Mouse (Mus musculus) lung, embryonic 14.5 days (tissue): Measurements from ENCODE around the gene Bcas3. TPM values are rescaled to one million over a fixed set of nuclear protein-coding genes. Genes with fewer than 3 reads are reported as not detected.

Source experiments
- ATAC-seq: fragments of 200-750 bp; cut with Nextera tagmentation; 2 replicates; pipeline ENCODE4 v1.8.0; 2017; ENCODE audit warnings: mild to moderate bottlenecking, moderate TSS enrichment, moderate library complexity; ENCODE audit not compliant: insufficient read depth
- DNase-seq: peaks from one replicate; pipeline ENCODE4 v3.0.0-alpha.2; 2015
- H3K27ac ChIP-seq: fragments of 300-500 bp; sonication (generic); 2 replicates; pipeline ENCODE4 v1.5.1; 2014; ENCODE audit warnings: low read depth, mild to moderate bottlenecking, moderate library complexity
- H3K27me3 ChIP-seq: fragments of 300-500 bp; sonication (generic); 2 replicates; pipeline ENCODE4 v1.6.1; 2014; ENCODE audit warnings: low read length, control low read depth; ENCODE audit not compliant: insufficient read depth
- H3K36me3 ChIP-seq: fragments of 300-500 bp; sonication (generic); 2 replicates; pipeline ENCODE4 v1.6.1; 2014; ENCODE audit warnings: control low read depth; ENCODE audit not compliant: insufficient read depth
- H3K4me1 ChIP-seq: fragments of 300-500 bp; sonication (generic); 2 replicates; pipeline ENCODE4 v1.6.1; 2014; ENCODE audit warnings: antibody characterized with exemption, control low read depth; ENCODE audit not compliant: insufficient read depth
- H3K4me2 ChIP-seq: fragments of 300-500 bp; sonication (generic); 2 replicates; pipeline ENCODE4 v1.6.1; 2014; ENCODE audit warnings: mild to moderate bottlenecking
- H3K4me3 ChIP-seq: fragments of 300-500 bp; sonication (generic); 2 replicates; pipeline ENCODE4 v1.5.1; 2014; ENCODE audit warnings: low read depth, low read length
- H3K9ac ChIP-seq: fragments of 300-500 bp; sonication (generic); 2 replicates; pipeline ENCODE4 v1.6.1; 2014
- H3K9me3 ChIP-seq: fragments of 300-500 bp; sonication (generic); 2 replicates; pipeline ENCODE4 v1.6.1; 2016; ENCODE audit warnings: low read depth, low read length, control low read depth
- CTCF ChIP-seq: IDR thresholded peaks from 2 replicates; pipeline ENCODE4 v1.5.1; 2016; ENCODE audit warnings: antibody characterized with exemption, low read depth
- WGBS: fragments of 180-500 bp; shearing (Covaris S2); extraction: QIAGEN DNeasy Blood & Tissue Kit; methylation state at CpG from one replicate; pipeline ENCODE4 v1.1.7; 2014; 5-methylcytosine and 5-hydroxymethylcytosine counted together
- microRNA-seq: library from miRNA; unstranded; fragments of <30 nt; microRNA quantifications from one replicate; pipeline ENCODE4, GENCODE M21; 2016; ENCODE audit warnings: borderline number of aligned reads
- polyA plus RNA-seq: library from polyadenylated mRNA; unstranded; fragments of >200 nt; fragmentation: Nextera tagmentation; extraction: Ambion mirVana; gene quantifications from 2 replicates; pipeline ENCODE4 v1.2.1, GENCODE M21; 2014

Gene Bcas3
- polyA plus RNA-seq, 1 experiment from 2014 or later = 35.0 TPM

DNA sequence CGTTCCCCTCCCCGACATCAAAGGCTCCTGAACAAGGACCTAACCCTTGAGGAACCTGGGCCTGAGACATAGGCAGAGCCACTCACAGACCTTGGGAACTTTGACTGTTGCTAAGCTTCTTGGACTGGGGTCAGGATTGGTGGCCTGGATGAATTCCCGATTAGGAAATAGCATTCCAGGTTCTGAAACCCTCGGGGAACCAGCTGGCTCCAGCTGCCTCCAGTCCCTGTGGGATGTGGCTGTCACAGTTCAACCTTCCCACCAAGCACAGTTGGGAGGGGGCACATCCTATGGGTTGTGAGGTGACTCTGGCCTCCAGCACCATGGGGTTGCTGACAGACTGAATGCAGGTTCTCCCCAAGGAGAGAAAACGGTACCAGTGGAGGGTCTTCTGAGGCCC is 493.0 kb downstream of the Bcas3 start:
- Histone ChIP-seq H3K4me3 (no peak overlapping the region), H3K4me2 (peak overlapping the region; percentile 23), H3K9ac (no peak overlapping the region), H3K9me3 (no peaks in the 10 kb centered on the region), H3K27me3 (peaks cover 9% of the 10 kb centered on the region), H3K4me1 (peaks cover 7% of the 10 kb centered on the region; the same call in 1 of the 2 replicates), H3K27ac (peak overlapping the region; percentile 99), H3K36me3 (peaks cover 23% of the 10 kb centered on the region)
- WGBS = 23% methylated on average over 5 of the region's 5 CpGs
- no peak for TF ChIP-seq CTCF
- peak; percentile 93 for DNase-seq
- peak; percentile 21; the same call in 1 of the 2 replicates for ATAC-seq

GRCm38 (mm10) chr11:85846509-85846908 is 493.5 kb downstream of the Bcas3 start:
- peak overlapping the region; percentile 99 for H3K27ac ChIP-seq
- peaks cover 17% of the 10 kb centered on the region for H3K36me3 ChIP-seq
- TF ChIP-seq CTCF = no peak
- no peak overlapping the region for H3K9ac ChIP-seq
- ATAC-seq (peak; percentile 12), DNase-seq (peak; percentile 88)
- no peak overlapping the region for H3K4me3 ChIP-seq
- peaks cover 7% of the 10 kb centered on the region; the same call in 1 of the 2 replicates for H3K4me1 ChIP-seq
- peak overlapping the region; percentile 6 for H3K4me2 ChIP-seq
- peaks cover 4% of the 10 kb centered on the region; the same call in 1 of the 2 replicates for H3K27me3 ChIP-seq
- no peaks in the 10 kb centered on the region for H3K9me3 ChIP-seq
- 22% methylated on average over 4 of the region's 4 CpGs for WGBS

DNA sequence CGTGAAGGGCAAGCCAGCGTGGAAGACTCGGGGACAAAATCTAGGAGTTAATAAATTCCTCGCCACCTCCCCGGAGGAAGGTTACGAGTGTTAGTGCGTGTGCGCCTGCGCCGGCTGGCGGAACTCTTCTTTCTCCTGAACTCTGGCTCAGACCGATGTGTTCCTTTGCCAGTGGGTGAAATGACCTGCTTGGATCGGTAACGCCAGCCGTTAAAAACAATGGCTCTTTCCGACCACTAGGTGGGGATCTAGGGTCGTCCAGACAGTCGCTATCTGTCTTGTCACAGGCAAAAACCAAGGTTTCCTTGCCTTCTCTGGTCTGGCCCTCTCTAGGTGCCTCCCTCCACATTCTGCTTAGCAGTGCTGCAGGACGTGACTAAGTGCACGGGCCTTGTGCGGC is 496.1 kb downstream of the Bcas3 start:
- Histone ChIP-seq H3K36me3 (no peaks in the 10 kb centered on the region), H3K9ac (no peak overlapping the region), H3K4me1 (peaks cover 5% of the 10 kb centered on the region; the same call in 1 of the 2 replicates), H3K27me3 (no peaks in the 10 kb centered on the region), H3K4me2 (peak overlapping the region; percentile 51), H3K27ac (no peak overlapping the region), H3K4me3 (peak overlapping the region; percentile 7), H3K9me3 (no peaks in the 10 kb centered on the region)
- DNase-seq (peak; percentile 96), ATAC-seq (peak; percentile 15; the same call in 1 of the 2 replicates)
- peak; percentile 97 for TF ChIP-seq CTCF
- 1% methylated on average over 21 of the region's 21 CpGs for WGBS

DNA sequence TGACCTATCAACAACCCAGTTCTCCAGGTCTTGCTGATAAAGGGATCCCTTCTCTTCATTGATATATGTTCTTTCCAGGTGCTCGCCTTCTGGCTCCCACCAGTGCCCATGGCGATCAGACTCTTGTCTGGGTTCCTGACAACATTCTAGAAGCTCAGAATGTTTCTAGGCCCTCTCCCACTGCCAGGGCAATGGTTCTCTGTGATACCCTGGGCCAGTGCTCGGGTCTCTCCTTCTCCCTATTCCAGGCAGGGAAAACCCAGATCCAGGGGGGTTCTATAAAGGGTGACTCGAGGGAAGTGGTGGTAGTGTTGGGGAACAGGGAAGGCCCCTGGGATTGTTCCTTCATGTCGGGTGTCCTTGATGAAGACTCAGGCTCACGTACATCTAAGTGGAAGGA is 497.3 kb downstream of the Bcas3 start, which contains the start of gene Gm11444:
Gene Gm11444, minus strand, starts transcription at position 101 of the 400 bp plus-strand sequence.
- no peak for DNase-seq
- no peak for TF ChIP-seq CTCF
- no peaks in the 10 kb centered on the region for H3K4me1 ChIP-seq
- no peak within 1 kb of the TSS for H3K27ac ChIP-seq
- peak within 1 kb of the TSS; percentile 51 for H3K4me2 ChIP-seq
- no peaks in the 10 kb centered on the region for H3K9me3 ChIP-seq
- H3K4me3 ChIP-seq = peak within 1 kb of the TSS; percentile 7
- no peaks in the 10 kb centered on the region for H3K36me3 ChIP-seq
- no peaks in the 10 kb centered on the region for H3K27me3 ChIP-seq
- no peak within 1 kb of the TSS for H3K9ac ChIP-seq
- no peak for ATAC-seq
- 87% methylated on average over 6 of the region's 6 CpGs for WGBS

DNA sequence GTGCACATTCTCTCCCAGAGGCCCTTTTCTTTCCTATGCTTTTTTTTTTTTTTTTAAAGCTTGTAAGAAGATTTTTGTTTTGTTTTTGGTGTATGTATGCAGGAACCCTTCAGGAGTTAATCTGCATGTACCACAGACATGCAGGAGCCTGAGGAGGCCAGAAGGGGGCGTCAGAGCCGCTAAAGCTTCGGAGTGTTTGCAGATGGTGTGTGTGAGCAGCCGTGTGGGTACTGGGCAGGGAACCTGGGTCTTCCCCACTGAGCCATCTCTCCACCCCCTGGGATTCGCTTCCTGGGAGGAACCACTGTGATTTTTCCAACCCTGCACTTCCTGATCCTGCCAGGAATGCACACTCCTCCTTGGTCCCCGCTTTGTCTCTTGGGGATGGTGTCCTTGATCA is 497.8 kb downstream of the Bcas3 start:
- DNase-seq = peak; percentile 65
- H3K4me1 ChIP-seq = no peaks in the 10 kb centered on the region
- no peak overlapping the region for H3K4me3 ChIP-seq
- no peaks in the 10 kb centered on the region for H3K9me3 ChIP-seq
- H3K36me3 ChIP-seq = no peaks in the 10 kb centered on the region
- H3K4me2 ChIP-seq = no peak overlapping the region
- no peak for ATAC-seq
- WGBS = 40% methylated on average over 6 of the region's 6 CpGs
- H3K27ac ChIP-seq = no peak overlapping the region
- TF ChIP-seq CTCF = peak; percentile 53
- H3K9ac ChIP-seq = no peak overlapping the region
- no peaks in the 10 kb centered on the region for H3K27me3 ChIP-seq

DNA sequence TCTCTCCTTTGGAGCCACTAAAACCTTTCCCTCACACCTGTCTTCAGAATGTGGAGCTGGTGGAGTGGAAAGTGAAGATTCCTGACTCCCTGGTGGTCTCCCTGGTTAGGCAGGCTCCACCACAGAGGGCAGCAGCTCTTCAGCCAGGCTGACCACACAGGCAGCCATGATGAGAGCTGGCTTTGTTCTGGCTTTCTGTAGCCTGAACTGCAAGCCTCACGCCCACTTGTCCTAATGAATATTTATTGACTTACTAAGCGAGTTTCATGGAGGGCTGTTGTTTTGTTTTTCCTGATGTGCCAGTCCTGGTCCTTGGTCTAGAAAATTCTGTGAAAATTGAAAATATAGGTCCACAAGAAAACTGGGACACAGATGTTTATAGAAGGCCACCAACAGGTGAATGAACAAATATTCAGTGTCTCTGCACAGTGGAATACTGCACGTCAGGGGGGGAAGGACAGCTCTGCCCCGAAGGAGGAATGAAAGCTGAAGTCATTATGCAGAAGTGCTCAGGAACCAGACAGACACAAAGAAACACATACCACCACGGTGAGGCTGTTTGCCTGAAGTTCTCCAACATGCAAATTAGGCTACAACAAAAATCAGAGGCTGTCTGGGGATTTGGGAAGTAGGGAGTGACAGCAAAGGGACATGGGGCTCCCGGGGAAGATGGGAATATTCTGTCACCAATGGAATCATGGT is 505.2 kb downstream of the Bcas3 start:
- Histone ChIP-seq H3K27ac (no peak overlapping the region), H3K36me3 (no peaks in the 10 kb centered on the region), H3K4me2 (no peak overlapping the region), H3K4me1 (no peaks in the 10 kb centered on the region), H3K9ac (no peak overlapping the region), H3K4me3 (no peak overlapping the region), H3K27me3 (no peaks in the 10 kb centered on the region), H3K9me3 (no peaks in the 10 kb centered on the region)
- DNase-seq (no peak), ATAC-seq (no peak)
- TF ChIP-seq CTCF = no peak
- 36% methylated on average over 6 of the region's 6 CpGs for WGBS

DNA sequence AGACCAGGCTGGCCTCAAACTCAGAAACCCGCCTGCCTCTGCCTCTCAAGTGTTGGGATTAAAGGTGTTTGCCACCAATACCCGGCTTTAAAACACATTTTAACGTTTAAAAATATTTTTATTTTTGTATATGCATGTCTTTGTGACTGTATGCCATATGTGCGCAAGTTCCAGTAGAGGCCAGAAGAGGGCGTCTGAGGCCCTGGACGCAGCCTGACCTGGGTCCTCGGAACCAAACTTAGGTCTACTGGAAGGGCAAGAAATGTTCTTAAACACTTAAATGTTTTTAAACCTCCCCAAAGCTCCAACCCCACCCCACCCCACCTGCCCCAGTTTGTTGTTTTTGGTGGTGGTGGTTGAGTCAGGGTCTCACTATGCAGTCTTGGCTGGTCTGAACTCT is 511.4 kb downstream of the Bcas3 start:
- Histone ChIP-seq H3K27me3 (no peaks in the 10 kb centered on the region), H3K36me3 (no peaks in the 10 kb centered on the region), H3K4me1 (no peaks in the 10 kb centered on the region), H3K4me2 (no peak overlapping the region), H3K27ac (no peak overlapping the region), H3K9me3 (no peaks in the 10 kb centered on the region), H3K9ac (no peak overlapping the region), H3K4me3 (no peak overlapping the region)
- TF ChIP-seq CTCF = peak; percentile 59
- peak; percentile 63 for DNase-seq
- ATAC-seq = no peak
- 34% methylated on average over 7 of the region's 7 CpGs for WGBS

Small RNA genes within 50 kb of the gene (microRNA-seq; reads per million reads assigned to microRNA genes)
- not detected for gene Mir5110

Other genes starting within 250 kb of the Bcas3 start
- 5.1 and 5.5 TPM in 2 replicates for gene Usp32, start 213.0 kb upstream of the Bcas3 start, polyA plus RNA-seq
- 0.28 TPM in 1 of 2 replicates, not detected in the other for gene 1700125H20Rik, start 182.8 kb upstream of the Bcas3 start, polyA plus RNA-seq
- gene Appbp2, start 118.0 kb upstream of the Bcas3 start, polyA plus RNA-seq = 53.8 and 54.1 TPM in 2 replicates
- 21.4 and 23.1 TPM in 2 replicates for gene Ppm1d, start 41.9 kb upstream of the Bcas3 start, polyA plus RNA-seq